Mouse (Mus musculus): ENCODE measurements around the gene Gtf2ird2.

The Gtf2ird2 gene

DNA sequence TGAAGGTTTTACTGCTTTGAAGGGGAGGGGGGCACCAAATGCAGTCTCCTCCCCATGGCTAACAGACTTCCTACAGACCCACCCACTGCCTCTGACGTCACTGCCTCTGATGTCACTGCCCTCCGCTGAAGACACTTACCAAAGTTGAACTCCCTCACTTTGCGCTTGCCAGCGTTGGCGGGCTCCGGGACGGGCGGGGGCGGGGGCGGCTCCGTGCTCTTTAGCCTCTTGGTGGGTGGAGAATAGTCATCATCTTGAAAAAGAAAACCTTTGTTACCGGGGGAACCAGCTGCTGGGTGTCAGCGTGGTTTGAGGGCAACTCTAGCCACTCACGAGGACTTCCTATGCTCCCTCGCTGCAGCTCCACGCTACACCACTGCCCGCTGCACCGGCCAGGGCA, 82.6 kb downstream of the Gtf2ird2 start:
- DNase-seq (ENCODE audit: low spot score in 2 of 2): no peak

DNA sequence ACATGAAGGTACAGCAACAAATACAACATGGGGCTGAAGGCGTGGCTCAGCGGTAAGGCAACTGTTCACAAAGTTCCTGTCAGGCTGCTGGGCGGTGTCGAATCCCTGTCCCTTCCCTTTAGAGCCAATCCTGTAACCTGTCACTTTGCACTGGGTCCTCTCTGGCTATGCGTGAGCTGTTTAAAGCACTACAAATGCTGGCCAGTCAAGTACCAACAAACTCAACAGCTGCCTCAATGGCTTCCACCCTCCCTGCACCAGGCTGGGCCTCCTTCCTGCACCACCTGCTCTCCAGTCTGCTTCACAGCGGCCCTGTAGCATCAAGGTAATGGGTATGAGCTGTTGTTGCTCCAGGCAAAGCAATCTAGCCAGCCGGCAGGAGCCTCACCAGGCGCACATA, 84.9 kb downstream of the Gtf2ird2 start:
- DNase-seq (ENCODE audit: low spot score in 2 of 2): no peak

DNA sequence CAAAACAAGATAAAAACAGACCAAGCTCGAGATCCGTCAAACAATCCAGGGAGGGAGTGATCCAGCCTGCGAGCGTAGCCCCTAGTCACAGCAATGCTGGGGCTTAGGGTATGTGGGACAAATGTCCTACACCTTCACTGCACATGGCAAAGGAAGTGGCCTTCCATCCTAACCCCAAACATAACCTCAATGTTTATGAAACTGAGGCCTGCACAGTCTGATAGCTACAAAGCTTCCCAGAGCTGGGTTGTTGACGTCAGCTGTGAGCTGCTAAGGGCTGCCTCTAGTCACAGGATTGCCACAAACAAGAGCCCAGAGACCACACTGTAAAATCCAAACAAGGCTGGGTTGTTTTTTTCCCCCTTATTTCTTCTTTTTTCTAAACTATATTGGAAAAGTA, 85.9 kb downstream of the Gtf2ird2 start:
- DNase-seq (ENCODE audit: low spot score in 2 of 2): no peak

GRCm38 (mm10) chr5:134270566-134270965, 86.7 kb downstream of the Gtf2ird2 start:
- no peak for DNase-seq (ENCODE audit: low spot score in 2 of 2)

DNA sequence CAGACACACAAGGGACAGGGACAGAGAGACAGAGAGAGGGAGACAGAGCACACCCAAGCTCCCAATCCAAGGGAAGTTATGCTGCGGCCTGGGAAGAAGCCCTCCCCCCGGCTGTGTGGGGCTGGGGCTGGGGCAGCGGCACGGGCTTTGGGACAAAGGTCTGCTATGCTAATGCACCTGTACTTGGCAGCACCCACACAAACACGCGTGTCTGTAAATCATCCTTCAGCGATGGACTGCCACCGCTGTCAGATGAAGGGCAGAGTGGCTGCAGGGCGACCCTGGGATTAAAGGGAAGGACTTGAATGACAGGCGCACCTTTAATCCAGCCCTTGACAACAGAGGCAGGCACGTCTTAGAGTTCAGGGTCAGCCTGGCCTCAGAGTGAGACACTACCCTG, 87.6 kb downstream of the Gtf2ird2 start:
- DNase-seq (ENCODE audit: low spot score in 2 of 2): no peak

- no peak for DNase-seq (ENCODE audit: low spot score in 2 of 2)
Observed at GRCm38 (mm10) chr5:134272761-134273160, 88.9 kb downstream of the Gtf2ird2 start.

DNA sequence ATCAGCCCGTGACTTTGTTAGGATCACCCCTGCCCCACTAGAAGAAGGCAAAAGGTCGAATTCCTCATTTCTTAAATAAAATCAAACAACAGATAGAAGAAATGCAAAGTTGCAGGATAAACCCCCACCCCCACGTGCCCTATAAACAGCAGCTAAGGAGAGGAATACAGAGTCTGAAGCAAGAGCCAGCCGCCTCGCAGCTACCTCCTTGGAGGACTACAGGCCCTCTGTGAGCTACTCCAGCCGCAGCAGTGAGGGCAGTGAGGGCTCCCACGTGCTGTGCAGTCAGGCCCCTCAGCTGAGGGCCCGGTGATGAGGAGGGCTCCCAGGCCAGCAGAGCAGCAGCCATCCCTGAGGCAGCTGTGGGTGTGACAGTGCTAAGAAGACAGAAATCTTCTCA, 89.9 kb downstream of the Gtf2ird2 start:
- DNase-seq (ENCODE audit: low spot score in 2 of 2): no peak
